Mouse (Mus musculus): ENCODE results near the gene 1700056E22Rik.

The 1700056E22Rik gene

GRCm38 (mm10) chr1:184048675-184049418 is 14.7 kb upstream of the 1700056E22Rik start:
- DNase-seq: no peak

- no peak for DNase-seq
These were observed 13.7 kb upstream of the 1700056E22Rik start for GRCm38 (mm10) chr1:184047818-184048217.

- no peak for DNase-seq
These were observed 12.1 kb upstream of the 1700056E22Rik start for GRCm38 (mm10) chr1:184046070-184046677.

GRCm38 (mm10) chr1:184043391-184043790 is 9.3 kb upstream of the 1700056E22Rik start:
- DNase-seq: no peak

- DNase-seq: no peak
These were observed 8.6 kb upstream of the 1700056E22Rik start for GRCm38 (mm10) chr1:184042745-184043144.

- DNase-seq: peak; percentile 71
These were observed 7.9 kb upstream of the 1700056E22Rik start for GRCm38 (mm10) chr1:184041778-184042573.

GRCm38 (mm10) chr1:184040906-184041305 is 6.8 kb upstream of the 1700056E22Rik start:
- no peak for DNase-seq

GRCm38 (mm10) chr1:184040181-184040580 is 6.1 kb upstream of the 1700056E22Rik start:
- DNase-seq: no peak

GRCm38 (mm10) chr1:184039301-184039700 is 5.2 kb upstream of the 1700056E22Rik start:
- peak; percentile 56 for DNase-seq

GRCm38 (mm10) chr1:184037802-184038201 is 3.7 kb upstream of the 1700056E22Rik start:
- DNase-seq: no peak

- no peak for DNase-seq
These were observed 1.3 kb upstream of the 1700056E22Rik start for GRCm38 (mm10) chr1:184035346-184035903.

- DNase-seq: peak; percentile 41
These were observed 660 bp upstream of the 1700056E22Rik start for GRCm38 (mm10) chr1:184034741-184035181.

- no peak for DNase-seq
These were observed 601 bp downstream of the 1700056E22Rik start for GRCm38 (mm10) chr1:184033390-184034010.

GRCm38 (mm10) chr1:184032682-184033389 is 1.3 kb downstream of the 1700056E22Rik start:
- DNase-seq: no peak

- DNase-seq: no peak
These were observed 3.9 kb downstream of the 1700056E22Rik start for GRCm38 (mm10) chr1:184030070-184030802.

GRCm38 (mm10) chr1:184027039-184027438 is 7.1 kb downstream of the 1700056E22Rik start:
- DNase-seq: no peak

- DNase-seq: no peak
These were observed 9.0 kb downstream of the 1700056E22Rik start for GRCm38 (mm10) chr1:184025079-184025478.

GRCm38 (mm10) chr1:184024631-184025030 is 9.5 kb downstream of the 1700056E22Rik start:
- DNase-seq: no peak

GRCm38 (mm10) chr1:184023971-184024370 is 10.1 kb downstream of the 1700056E22Rik start:
- DNase-seq: no peak

- DNase-seq: no peak
These were observed 14.4 kb downstream of the 1700056E22Rik start for GRCm38 (mm10) chr1:184019722-184020107.

- no peak for DNase-seq
These were observed 14.9 kb downstream of the 1700056E22Rik start for GRCm38 (mm10) chr1:184019042-184019721.

Data from lung, postnatal 10 days (tissue).